Mouse (Mus musculus) kidney, postnatal 25 days (tissue): ENCODE data around the gene Kdm4b.

Source experiments
- DNase-seq, 2 experiments: peaks; one replicate each; pipeline ENCODE4 v3.0.0; 2021; ENCODE audit warnings: mixed read lengths in 2 of 2

Kdm4b gene

GRCm38 (mm10) chr17:56325450-56326152 is at the start of gene Kdm4b:
Kdm4b (plus strand) TSS chr17:56326062.
- peak; percentile 99 to 100 for DNase-seq

DNA sequence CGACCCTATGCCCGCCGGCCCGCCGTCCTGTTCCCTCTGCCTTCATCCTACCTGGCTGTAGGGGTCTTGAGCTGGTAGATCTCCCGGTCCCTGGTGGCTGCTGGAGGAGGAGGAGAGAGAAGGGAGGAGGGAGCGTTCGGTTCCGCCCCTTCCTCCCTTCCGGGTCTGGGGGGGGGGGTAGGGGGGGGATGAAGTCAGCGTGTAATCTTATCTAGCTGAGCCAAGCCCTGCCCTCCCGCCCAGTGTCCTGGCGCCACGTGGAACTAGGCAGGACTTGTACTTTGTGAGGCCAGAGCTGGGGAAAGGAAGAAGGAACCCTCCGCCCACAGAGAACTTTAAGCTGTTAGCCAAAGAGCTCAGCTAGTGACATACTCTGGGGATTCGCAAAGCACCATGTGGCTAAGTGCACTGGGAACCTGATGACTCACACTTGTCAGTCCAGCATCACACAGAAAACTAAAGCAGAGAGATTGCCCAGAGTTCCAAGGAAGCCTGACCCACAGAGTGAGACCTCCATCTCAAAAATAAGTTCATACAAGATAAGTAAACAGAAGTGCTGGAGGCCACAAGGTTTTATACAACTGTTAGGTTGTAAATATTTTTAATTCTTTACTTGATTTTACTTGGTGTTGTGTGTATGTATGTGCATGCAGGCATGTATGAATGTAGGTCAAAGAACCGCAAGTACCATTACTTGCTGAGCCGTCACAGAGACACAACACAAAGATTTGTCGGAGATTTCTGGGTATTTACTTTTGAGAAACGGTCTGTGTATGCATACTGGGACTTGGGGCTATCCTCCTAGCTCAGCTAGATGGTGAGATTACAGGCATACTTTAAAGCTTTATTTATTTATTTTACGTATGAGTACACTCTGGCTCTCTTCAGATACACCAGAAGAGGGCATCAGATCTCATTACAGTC is 49.0 kb upstream of the Kdm4b start, which contains the start of gene Ticam1:
Gene Ticam1, minus strand, starts transcription at position 144 of the 924 bp plus-strand sequence.
- DNase-seq = peak; percentile 93 to 98

DNA sequence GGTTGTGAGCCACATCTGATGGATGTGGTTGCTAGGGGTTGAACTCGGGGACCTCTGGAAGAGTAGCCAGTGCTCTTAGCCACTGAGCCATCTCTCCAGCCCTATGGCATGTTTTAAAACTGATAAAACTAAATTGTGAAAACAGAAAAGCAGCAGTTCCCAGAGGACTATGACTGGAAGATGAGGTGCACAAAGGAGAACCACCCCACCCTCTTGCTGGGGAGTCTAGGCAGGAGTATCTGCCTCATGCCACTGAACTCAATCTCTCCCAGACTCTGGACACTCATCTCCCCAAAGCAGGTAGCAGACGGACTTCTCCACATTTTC is 48.3 kb upstream of the Kdm4b start:
- DNase-seq = peak in 1 of 2 experiments; percentile 17

- DNase-seq = no peak
Measured at GRCm38 (mm10) chr17:56278340-56278739, 47.5 kb upstream of the Kdm4b start.

DNA sequence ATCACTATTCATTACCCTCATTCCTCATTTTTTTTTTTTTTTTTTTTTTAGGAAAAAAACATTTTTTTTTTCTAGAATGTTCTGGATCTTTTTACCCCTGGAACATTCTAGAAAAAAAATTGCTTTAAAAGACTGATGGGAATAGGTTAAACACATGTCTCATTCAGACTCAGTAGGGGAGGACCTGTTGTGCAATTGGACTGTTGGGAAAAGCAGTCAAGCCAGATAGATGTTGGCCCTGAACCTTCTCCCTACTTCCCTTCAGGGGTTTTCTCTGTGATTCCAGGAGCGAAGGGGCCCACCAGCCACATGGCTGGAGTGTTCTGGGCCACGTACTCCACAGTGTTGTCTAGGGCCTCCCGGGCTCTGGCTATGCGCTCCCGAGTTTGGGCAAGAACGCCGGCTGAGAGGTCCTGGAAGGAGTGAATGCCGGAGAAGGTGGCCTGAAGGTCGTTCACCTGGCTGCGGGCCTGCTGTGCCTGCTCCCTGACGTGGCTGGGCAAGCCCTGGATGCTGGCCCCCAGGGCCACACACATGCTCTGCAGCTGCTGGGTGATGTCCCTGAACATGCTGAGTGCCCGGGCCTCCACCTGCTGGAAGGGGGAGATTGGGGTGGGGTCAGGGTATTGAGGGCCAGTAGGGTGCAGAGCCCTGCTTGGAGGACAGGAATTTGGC is 46.2 kb upstream of the Kdm4b start:
- peak; percentile 65 to 85 for DNase-seq

- DNase-seq = peak in 1 of 2 experiments; percentile 30
Measured at GRCm38 (mm10) chr17:56281193-56281592, 44.7 kb upstream of the Kdm4b start.

- peak in 1 of 2 experiments; percentile 17 for DNase-seq
Measured at GRCm38 (mm10) chr17:56282802-56283201, 43.1 kb upstream of the Kdm4b start.

DNA sequence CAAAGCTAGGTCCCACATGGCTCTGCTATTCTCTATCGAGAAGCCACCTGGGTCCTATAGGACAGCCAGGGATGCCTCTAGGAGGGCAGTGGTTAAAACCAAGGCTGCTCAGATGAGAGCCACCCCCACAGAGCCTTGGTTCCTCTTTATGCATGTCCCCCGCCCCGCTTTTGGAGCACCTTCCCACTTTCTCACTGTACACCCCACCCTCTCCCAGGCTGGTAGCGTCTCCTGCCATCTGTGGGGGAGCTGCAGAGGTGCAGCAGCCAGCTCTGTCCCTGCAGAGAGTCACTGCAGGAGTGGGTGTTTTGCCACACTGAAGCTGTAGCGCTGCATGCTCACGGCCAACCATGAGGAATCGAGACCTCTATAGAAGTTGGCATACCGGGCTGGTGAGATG is 42.5 kb upstream of the Kdm4b start:
- DNase-seq = peak in 1 of 2 experiments; percentile 28

DNA sequence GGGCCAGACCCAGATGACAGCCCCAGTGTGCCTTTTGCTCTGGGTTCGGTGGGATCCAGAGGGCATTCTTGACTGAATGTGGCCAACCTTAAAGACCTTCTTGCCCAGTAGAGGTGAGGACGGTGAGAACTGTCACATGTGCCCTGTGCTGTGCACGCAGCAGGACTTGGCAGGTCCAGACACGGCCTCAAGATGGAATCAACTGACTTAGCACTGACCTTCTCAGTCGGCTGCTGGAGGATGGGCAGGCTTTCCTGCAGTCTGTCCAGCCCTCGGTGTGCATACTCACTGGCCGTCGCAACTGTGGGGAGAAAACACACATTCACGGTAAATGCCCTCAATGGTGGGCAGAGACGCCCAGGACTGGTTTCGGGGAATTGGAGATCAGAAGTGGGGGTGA is 39.9 kb upstream of the Kdm4b start:
- DNase-seq = peak in 1 of 2 experiments; percentile 12

GRCm38 (mm10) chr17:56287830-56288229 is 38.0 kb upstream of the Kdm4b start:
- peak; percentile 83 to 90 for DNase-seq

- DNase-seq = no peak
Measured at GRCm38 (mm10) chr17:56288866-56289265, 37.0 kb upstream of the Kdm4b start.

DNA sequence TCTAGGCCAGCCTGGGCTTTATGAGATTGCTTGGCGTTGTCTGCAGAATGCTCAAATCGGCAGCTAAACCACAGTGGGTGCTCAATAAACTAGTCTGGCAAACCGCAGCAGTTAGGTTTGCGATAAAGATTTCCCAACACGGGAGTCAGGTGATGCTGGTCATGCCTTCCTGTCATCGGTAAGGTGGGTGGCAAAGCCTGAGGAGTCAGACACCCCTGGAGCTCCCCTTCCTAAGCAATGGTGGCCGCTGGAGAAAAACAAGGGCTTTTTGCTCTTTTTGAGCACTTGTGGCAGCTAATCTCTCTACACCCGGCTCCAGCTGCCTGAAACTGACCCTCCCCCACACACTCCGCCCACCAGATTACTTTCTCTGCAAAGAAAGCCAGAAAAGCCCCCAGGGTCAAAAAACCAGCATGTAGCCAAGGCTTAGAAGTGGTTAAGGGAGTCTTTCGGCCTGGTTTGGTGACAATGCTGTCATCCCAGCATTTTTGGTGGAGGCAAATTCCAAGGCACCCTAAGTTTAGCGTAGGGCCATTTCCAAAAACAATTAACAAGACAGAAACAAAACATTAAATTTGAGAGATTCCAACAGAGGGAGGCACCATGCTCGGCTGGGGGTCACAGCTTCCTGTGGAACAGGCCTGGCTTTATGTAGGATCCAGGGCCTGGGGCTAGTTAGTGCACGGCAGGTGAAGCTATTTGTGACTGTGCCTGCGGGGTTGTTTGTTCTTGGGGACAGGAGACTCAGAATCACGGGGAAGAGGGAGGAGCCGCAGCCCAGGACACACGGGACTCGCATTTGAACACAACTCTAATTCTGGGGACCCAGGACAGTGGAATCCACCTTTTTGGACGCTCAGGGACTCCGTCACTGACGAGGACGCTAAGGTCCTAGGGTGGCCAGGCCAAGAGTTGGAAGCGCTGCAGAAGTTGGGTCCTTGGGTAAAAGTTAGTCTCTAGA is 36.2 kb upstream of the Kdm4b start:
- DNase-seq = peak; percentile 72 to 86

DNA sequence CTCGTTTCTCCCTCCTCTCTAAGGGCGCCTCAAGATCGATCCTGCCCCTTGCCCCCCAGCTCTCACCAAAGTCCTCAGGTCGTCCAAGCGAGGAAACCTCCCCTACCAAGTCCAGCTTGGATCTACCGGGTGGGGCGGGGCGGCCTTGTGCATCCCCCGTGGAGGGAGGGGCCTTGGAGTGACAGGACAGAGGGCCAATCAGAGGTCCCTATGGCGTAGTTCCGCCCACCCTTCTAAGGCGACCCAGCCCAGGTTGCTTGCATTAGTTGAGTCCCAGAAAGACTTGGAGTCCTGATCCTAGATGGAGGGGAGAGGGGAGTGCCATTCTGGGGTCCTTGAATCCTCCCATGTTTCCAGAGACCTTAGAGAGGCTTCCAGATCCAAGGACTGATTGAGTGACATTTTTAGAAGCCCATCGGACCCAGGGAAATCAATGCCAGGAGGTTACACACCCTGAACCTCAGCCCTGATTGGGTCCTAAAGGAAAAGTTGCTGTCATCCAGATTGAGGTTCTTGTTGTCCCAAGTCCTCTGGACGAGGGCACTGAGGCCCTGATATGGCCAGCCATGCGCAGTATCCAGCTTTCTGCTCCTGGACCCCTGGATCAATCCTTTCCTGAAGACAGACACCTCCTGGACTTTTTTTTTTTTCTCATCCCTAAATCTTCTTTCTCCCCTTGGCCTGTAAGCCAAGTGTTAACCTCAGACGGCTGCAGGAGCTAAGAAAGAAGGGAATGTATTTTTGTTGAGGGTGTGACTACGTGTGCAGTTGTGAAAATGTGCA is 35.3 kb upstream of the Kdm4b start:
- peak; percentile 98 to 99 for DNase-seq

GRCm38 (mm10) chr17:56291171-56291511 is 34.7 kb upstream of the Kdm4b start:
- peak; percentile 88 to 95 for DNase-seq

DNA sequence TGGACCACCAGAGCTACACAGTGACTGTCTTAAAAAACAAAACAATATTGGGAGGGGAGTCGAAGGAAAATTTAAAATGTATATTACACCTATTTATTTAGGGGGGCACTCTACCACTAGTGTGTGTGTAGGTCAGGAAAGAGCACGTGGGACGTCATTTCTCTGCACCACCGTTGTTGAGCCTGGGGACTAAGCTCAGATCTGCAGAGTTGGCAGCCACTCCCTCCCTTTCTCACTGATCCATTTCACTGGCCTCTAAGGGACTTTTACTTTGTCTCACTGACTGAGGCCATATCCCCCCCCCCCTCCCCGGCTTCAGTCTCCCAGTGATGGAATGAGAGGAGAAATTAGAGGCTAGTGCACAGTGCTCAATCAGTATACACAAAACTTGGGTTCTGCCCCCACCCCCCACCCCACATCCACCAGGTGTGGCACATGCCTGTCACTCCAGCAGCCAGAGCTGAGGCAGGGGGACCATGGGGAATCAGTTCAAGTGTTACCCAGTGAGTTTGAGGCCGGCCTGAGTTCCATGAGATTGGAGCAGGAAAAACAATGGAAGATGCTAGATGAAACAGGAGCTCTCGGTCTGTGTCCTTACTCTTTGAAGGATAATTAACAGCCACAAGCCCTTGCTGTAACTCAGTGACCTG is 33.9 kb upstream of the Kdm4b start:
- peak in 1 of 2 experiments; percentile 62 for DNase-seq

- no peak for DNase-seq
Measured at GRCm38 (mm10) chr17:56292531-56293222, 33.2 kb upstream of the Kdm4b start, which contains the start of gene Plin3. Plin3 (minus strand) TSS chr17:56292873.

DNA sequence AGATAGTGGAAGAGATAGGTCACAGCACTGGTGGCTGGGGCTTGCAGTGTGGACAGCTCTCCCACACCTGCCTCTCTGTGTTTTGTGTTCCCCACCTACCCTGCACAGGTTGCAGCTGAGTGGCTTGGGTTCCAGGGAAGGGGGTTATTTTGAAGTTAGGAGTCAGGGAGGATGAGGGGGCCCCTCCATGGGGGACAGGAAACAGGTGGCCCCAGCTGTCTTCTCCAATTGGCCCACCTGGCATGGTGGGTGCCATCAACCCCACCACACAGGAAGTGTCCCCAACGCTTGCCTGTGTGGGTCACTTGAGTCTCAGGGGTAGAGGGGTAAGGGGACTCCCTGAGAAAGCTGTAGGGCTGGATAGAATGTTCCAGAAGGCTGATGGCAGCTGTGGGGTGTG is 32.6 kb upstream of the Kdm4b start:
- no peak for DNase-seq

GRCm38 (mm10) chr17:56294241-56294640 is 31.6 kb upstream of the Kdm4b start:
- DNase-seq = no peak

- no peak for DNase-seq
Measured at GRCm38 (mm10) chr17:56296201-56296600, 29.7 kb upstream of the Kdm4b start.

DNA sequence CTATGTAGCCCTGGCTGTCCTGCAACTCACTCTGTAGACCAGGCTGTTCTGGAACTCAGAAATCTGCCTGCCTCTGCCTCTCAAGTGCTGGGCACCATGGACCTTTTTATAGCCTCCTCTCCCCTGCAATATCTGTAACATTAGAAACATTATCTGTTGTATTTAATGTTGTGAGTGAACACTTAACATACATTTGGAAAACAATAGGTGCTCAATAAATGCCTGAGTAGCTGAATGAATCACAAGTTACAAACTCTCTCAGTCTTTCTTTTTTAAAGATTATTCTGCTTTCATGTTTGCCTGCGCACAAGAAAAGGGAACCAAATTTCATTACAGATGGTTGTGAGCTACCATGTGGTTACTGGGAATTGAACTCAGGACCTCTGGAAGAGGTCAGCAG is 27.6 kb upstream of the Kdm4b start:
- no peak for DNase-seq
